Mouse (Mus musculus) embryonic fibroblast, embryonic 13.5 days (primary cell): ENCODE data around the gene Magi2.
"Not testable (repeated sequence)": the region's sequence is repeated elsewhere in the genome, so short reads cannot be mapped to it uniquely, and the experiment has no call there.

Experiments
- CTCF ChIP-seq: IDR thresholded peaks from 2 replicates; pipeline ENCODE4 v1.5.1; 2011; ENCODE audit warnings: mild to moderate bottlenecking, control low read depth, low read length, moderate library complexity, borderline replicate concordance; ENCODE audit not compliant: insufficient read depth
- POLR2A ChIP-seq: IDR thresholded peaks from 2 replicates; pipeline ENCODE4 v1.6.1; 2011; ENCODE audit warnings: low read depth, mild to moderate bottlenecking, control low read depth, low read length, moderate library complexity

DNA sequence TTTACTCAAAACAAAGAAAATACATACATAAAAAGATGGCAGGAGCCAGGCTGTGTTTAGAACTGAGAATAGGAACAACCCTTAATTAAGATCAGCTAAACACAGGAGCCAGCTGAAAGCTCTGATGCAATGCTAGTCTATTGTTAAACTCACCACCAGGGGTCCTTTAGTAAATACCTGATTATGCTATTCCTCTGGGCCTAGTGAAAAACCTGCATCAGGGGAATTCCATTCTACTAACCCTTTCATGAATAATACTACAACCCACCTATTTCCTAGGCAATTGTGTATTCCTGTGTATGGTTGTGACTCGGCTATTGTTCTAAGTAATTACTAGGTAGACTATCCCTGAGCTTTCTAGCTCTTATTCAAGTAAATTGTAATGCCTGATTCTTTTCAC lies 177.4 kb downstream of the Magi2 start:
- not testable (repeated sequence) for TF ChIP-seq CTCF, POLR2A
